Mouse (Mus musculus) liver, embryonic 14.5 days (tissue): ENCODE data around the gene Barx2. TPM values are rescaled to one million over a fixed set of nuclear protein-coding genes. Genes with fewer than 3 reads are reported as not detected.

Source experiments
- ATAC-seq: fragments of 200-750 bp; cut with Nextera tagmentation; 2 replicates; pipeline ENCODE4 v1.8.0; 2017; ENCODE audit warnings: moderate number of reproducible peaks, mild to moderate bottlenecking, moderate library complexity; ENCODE audit not compliant: insufficient read depth
- DNase-seq, 3 experiments: peaks; one replicate each; pipeline ENCODE4 v3.0.0-alpha.2; 2012 to 2013; ENCODE audit warnings: low read depth in 3 of 3, low spot score in 3 of 3
- H3K27ac ChIP-seq: fragments of 300-500 bp; sonication (generic); 2 replicates; pipeline ENCODE4 v1.5.1; 2014; ENCODE audit warnings: moderate library complexity, mild to moderate bottlenecking, control low read depth, inconsistent platforms
- H3K27me3 ChIP-seq: fragments of 300-500 bp; sonication (generic); 2 replicates; pipeline ENCODE4 v1.6.1; 2014; ENCODE audit warnings: mild to moderate bottlenecking, low read length, moderate library complexity; ENCODE audit not compliant: control insufficient read depth, insufficient read depth
- H3K36me3 ChIP-seq: fragments of 300-500 bp; sonication (generic); replicated peaks from 2 replicates; pipeline ENCODE4 v1.6.1; 2014; ENCODE audit warnings: low read depth; ENCODE audit not compliant: control insufficient read depth, insufficient read depth
- H3K4me1 ChIP-seq, 2 experiments: fragments of 200-500 bp in 1 of 2; fragments of 300-500 bp in 1 of 2; sonication (generic) in 1 of 2; replicated peaks; 2 replicates each; pipeline ENCODE4 v1.6.1; 2012 to 2014; ENCODE audit warnings: antibody characterized with exemption in 1 of 2, inconsistent platforms in 1 of 2, low read length in 1 of 2; ENCODE audit not compliant: control insufficient read depth in 2 of 2, insufficient read depth in 2 of 2
- H3K4me2 ChIP-seq: fragments of 300-500 bp; sonication (generic); 2 replicates; pipeline ENCODE4 v1.6.1; 2014; ENCODE audit warnings: low read depth, mild to moderate bottlenecking, control low read depth, moderate library complexity
- H3K4me3 ChIP-seq, 2 experiments: fragments of 200-500 bp in 1 of 2; fragments of 300-500 bp in 1 of 2; sonication (generic) in 1 of 2; 2 replicates each; pipeline ENCODE4 v1.5.1; 2012 to 2014; ENCODE audit warnings: low read depth in 2 of 2, low read length in 2 of 2, mild to moderate bottlenecking in 2 of 2, control low read depth in 1 of 2, inconsistent platforms in 1 of 2, moderate library complexity in 1 of 2; ENCODE audit not compliant: insufficient read depth in 1 of 2
- H3K9ac ChIP-seq: fragments of 300-500 bp; sonication (generic); replicated peaks from 2 replicates; pipeline ENCODE4 v1.6.1; 2014; ENCODE audit warnings: mild to moderate bottlenecking, control low read depth, moderate library complexity
- H3K9me3 ChIP-seq: fragments of 300-500 bp; sonication (generic); 2 replicates; pipeline ENCODE4 v1.6.1; 2016; ENCODE audit warnings: low read length, mixed read lengths; ENCODE audit not compliant: control insufficient read depth
- CTCF ChIP-seq: IDR thresholded peaks from 2 replicates; pipeline ENCODE4 v1.5.1; 2016; ENCODE audit warnings: antibody characterized with exemption, low read depth, control low read depth
- EP300 ChIP-seq: IDR thresholded peaks from 2 replicates; pipeline ENCODE4 v1.6.1; 2016; ENCODE audit warnings: antibody characterized with exemption, low read depth
- WGBS: fragments of 180-500 bp; shearing (Covaris S2); extraction: QIAGEN DNeasy Blood & Tissue Kit; methylation state at CpG from one replicate; pipeline ENCODE4 v1.1.7; 2014; ENCODE audit not compliant: insufficient replicate concordance; 5-methylcytosine and 5-hydroxymethylcytosine counted together
- polyA plus RNA-seq, 2 experiments: library from polyadenylated mRNA; depleted of rRNA in 1 of 2; stranded (reverse) in 1 of 2; unstranded in 1 of 2; fragments of >200 nt; fragmentation: Nextera tagmentation in 1 of 2; extraction: Ambion mirVana in 1 of 2; gene quantifications; 2 replicates each; pipeline versions ENCODE4 v1.2.1 to v1.2.3; 2012 to 2014

The Barx2 gene
- polyA plus RNA-seq, 2 experiments, result not detected

GRCm38 (mm10) chr9:31849387-31849786 lies 63.9 kb downstream of the Barx2 start:
- H3K4me3 ChIP-seq, result no peak overlapping the region
- ATAC-seq (no peak), DNase-seq (no peak)
- whole genome bisulfite sequencing, result 63% methylated on average over 7 of the region's 7 CpGs
- TF ChIP-seq CTCF (no peak), EP300 (no peak)
- no peak overlapping the region for H3K9ac ChIP-seq
- H3K36me3 ChIP-seq, result no peaks in the 10 kb centered on the region
- H3K4me1 ChIP-seq, result no peaks in the 10 kb centered on the region
- no peaks in the 10 kb centered on the region for H3K9me3 ChIP-seq
- H3K4me2 ChIP-seq, result no peak overlapping the region
- no peaks in the 10 kb centered on the region for H3K27me3 ChIP-seq
- no peak overlapping the region for H3K27ac ChIP-seq

GRCm38 (mm10) chr9:31844614-31845013 lies 68.6 kb downstream of the Barx2 start:
- Histone ChIP-seq H3K27ac (no peak overlapping the region), H3K9me3 (no peaks in the 10 kb centered on the region), H3K36me3 (no peaks in the 10 kb centered on the region), H3K9ac (no peak overlapping the region), H3K4me1 (no peaks in the 10 kb centered on the region), H3K4me2 (no peak overlapping the region), H3K4me3 (no peak overlapping the region), H3K27me3 (no peaks in the 10 kb centered on the region)
- no peak for TF ChIP-seq EP300
- TF ChIP-seq CTCF, result no peak
- DNase-seq, result no peak
- WGBS, result 53% methylated on average over 5 of the region's 5 CpGs
- ATAC-seq, result no peak

GRCm38 (mm10) chr9:31841108-31841815 lies 72.0 kb downstream of the Barx2 start:
- H3K4me3 ChIP-seq, result no peak overlapping the region
- no peak for DNase-seq
- TF ChIP-seq EP300, result no peak
- TF ChIP-seq CTCF, result no peak
- no peak overlapping the region for H3K4me2 ChIP-seq
- no peaks in the 10 kb centered on the region for H3K4me1 ChIP-seq
- no peaks in the 10 kb centered on the region for H3K9me3 ChIP-seq
- H3K9ac ChIP-seq, result no peak overlapping the region
- no peak for ATAC-seq
- no peak overlapping the region for H3K27ac ChIP-seq
- WGBS, result 32% methylated on average over 10 of the region's 10 CpGs
- H3K27me3 ChIP-seq, result no peaks in the 10 kb centered on the region
- no peaks in the 10 kb centered on the region for H3K36me3 ChIP-seq

GRCm38 (mm10) chr9:31840571-31840970 lies 72.7 kb downstream of the Barx2 start:
- H3K27me3 ChIP-seq, result no peaks in the 10 kb centered on the region
- ATAC-seq (no peak), DNase-seq (no peak)
- H3K36me3 ChIP-seq, result no peaks in the 10 kb centered on the region
- TF ChIP-seq CTCF, result no peak
- no peak for TF ChIP-seq EP300
- no peak overlapping the region for H3K4me2 ChIP-seq
- 57% methylated on average over 4 of the region's 4 CpGs for WGBS
- H3K9ac ChIP-seq, result no peak overlapping the region
- no peak overlapping the region for H3K4me3 ChIP-seq
- no peak overlapping the region for H3K27ac ChIP-seq
- no peaks in the 10 kb centered on the region for H3K4me1 ChIP-seq
- H3K9me3 ChIP-seq, result no peaks in the 10 kb centered on the region

- WGBS, result 60% methylated on average over 3 of the region's 3 CpGs
- ATAC-seq (no peak), DNase-seq (no peak)
- Histone ChIP-seq H3K27me3 (no peaks in the 10 kb centered on the region), H3K27ac (no peak overlapping the region), H3K4me2 (no peak overlapping the region), H3K4me3 (no peak overlapping the region), H3K4me1 (no peaks in the 10 kb centered on the region), H3K36me3 (no peaks in the 10 kb centered on the region), H3K9me3 (no peaks in the 10 kb centered on the region), H3K9ac (no peak overlapping the region)
- TF ChIP-seq EP300, result no peak
- no peak for TF ChIP-seq CTCF
These were observed 73.2 kb downstream of the Barx2 start for GRCm38 (mm10) chr9:31840037-31840436.
